ENCODE assay signal across 8 mouse cellular contexts in the genomic region with DNA sequence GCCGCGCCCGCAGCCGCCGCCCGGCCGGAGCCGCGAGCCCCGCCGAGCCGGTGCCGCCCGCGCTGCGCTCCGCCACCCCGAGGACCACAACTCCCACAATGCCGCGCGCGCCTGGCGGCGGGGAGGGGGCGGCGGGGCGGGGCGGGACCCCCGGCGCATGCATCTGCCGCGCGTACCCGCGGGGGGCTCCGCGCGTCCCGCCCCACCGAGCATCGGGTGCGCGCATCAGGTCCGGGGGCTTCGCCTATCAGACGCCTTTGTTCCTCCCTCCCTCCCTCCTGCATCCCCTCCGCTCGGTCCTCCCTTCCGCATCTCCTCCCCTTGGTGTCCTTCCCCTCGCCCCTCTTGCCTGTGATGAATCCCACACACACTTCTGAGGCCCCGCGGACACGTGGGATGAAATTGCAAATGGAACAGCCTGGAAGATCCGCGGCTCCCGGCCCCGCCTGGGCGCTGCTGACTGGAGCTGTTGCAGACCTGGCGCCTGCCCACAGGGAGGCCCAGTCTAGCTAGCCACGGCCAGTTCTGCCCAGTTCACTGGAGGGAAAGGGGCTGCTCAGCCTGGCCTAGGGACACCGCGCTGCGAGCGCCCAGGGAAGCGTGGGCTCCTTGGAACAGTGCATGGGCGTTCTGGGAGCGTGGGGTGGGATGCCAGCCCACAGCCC. TPM values are rescaled to one million over a fixed set of nuclear protein-coding genes. Genes with fewer than 3 reads are reported as not detected.
DNase-seq lines count a peak whose midpoint lies in the region; ATAC-seq and TF ChIP-seq lines count a peak whose summit lies in the region.

A gene (minus strand): TSS at position 88 of the 665 bp plus-strand sequence.

- H3K4me3 ChIP-seq in kidney, postnatal 0 days (replicated peaks; ENCODE audit: low read depth, low read length), result peak within 1 kb of the TSS; percentile 57
- H3K4me3 ChIP-seq in hindbrain, postnatal 0 days (ENCODE audit: low read length), result peak within 1 kb of the TSS; percentile 69
- peak within 1 kb of the TSS; percentile 58 for H3K4me3 ChIP-seq in limb, embryonic 11.5 days (ENCODE audit: low read depth, low read length)
- peak within 1 kb of the TSS; percentile 67 for H3K4me3 ChIP-seq in neural tube, embryonic 12.5 days

- H3K4me1 ChIP-seq in kidney, postnatal 0 days (replicated peaks; ENCODE audit: insufficient read depth, low read length), result no peaks in the 10 kb centered on the region; the same call in 1 of the 2 replicates
- H3K4me1 ChIP-seq in hindbrain, postnatal 0 days (ENCODE audit: insufficient read depth, low read length), result peaks cover 18% of the 10 kb centered on the region; the same call in 1 of the 2 replicates
- peaks cover 2% of the 10 kb centered on the region for H3K4me1 ChIP-seq in limb, embryonic 11.5 days (ENCODE audit: control insufficient read depth, insufficient read depth, low read length)
- peaks cover 19% of the 10 kb centered on the region for H3K4me1 ChIP-seq in neural tube, embryonic 12.5 days

- no peak within 1 kb of the TSS for H3K27ac ChIP-seq in kidney, postnatal 0 days
- H3K27ac ChIP-seq in hindbrain, postnatal 0 days, result peak within 1 kb of the TSS; percentile 71
- H3K27ac ChIP-seq in limb, embryonic 11.5 days (replicated peaks; ENCODE audit: low read depth, low read length), result peak within 1 kb of the TSS; percentile 25; the same call in 1 of the 2 replicates
- H3K27ac ChIP-seq in neural tube, embryonic 12.5 days, result peak within 1 kb of the TSS; percentile 46

- peak; percentile 29; the same call in 1 of the 2 replicates for TF ChIP-seq CTCF in kidney, postnatal 0 days (IDR thresholded peaks at IDR 0.05; ENCODE audit: low read depth)
- peak; percentile 50 for TF ChIP-seq CTCF in hindbrain, postnatal 0 days (IDR thresholded peaks at IDR 0.05; ENCODE audit: low read depth)

- peak; percentile 85 for ATAC-seq in kidney, postnatal 0 days (replicated peaks; ENCODE audit: low FRiP score, low read depth)
- ATAC-seq in hindbrain, postnatal 0 days, result peak; percentile 91
- ATAC-seq in limb, embryonic 11.5 days (ENCODE audit: insufficient number of reproducible peaks, low FRiP score, low TSS enrichment, low read depth), result peak; percentile 81
- peak; percentile 87 for ATAC-seq in neural tube, embryonic 12.5 days (ENCODE audit: low FRiP score, low read depth)

- H3K27me3 ChIP-seq in kidney, postnatal 0 days (ENCODE audit: insufficient read depth, low read length), result peaks cover 4% of the 10 kb centered on the region
- no peaks in the 10 kb centered on the region for H3K27me3 ChIP-seq in hindbrain, postnatal 0 days (ENCODE audit: insufficient read depth, low read length)
- H3K27me3 ChIP-seq in limb, embryonic 11.5 days (ENCODE audit: control insufficient read depth, insufficient read depth, low read length), result no peaks in the 10 kb centered on the region
- no peaks in the 10 kb centered on the region; the same call in 1 of the 2 replicates for H3K27me3 ChIP-seq in neural tube, embryonic 12.5 days (replicated peaks)

- 2% methylated on average over 43 of the region's 67 CpGs for WGBS in kidney, postnatal 0 days
- WGBS in hindbrain, postnatal 0 days, result under 1% methylated on average over 42 of the region's 67 CpGs
- WGBS in limb, embryonic 11.5 days, result 1% methylated on average over 38 of the region's 67 CpGs
- WGBS in neural tube, embryonic 12.5 days, result under 1% methylated on average over 55 of the region's 67 CpGs

- peak; percentile 82 for DNase-seq in kidney, postnatal 0 days (ENCODE audit: low spot score)
- DNase-seq in kidney, adult 11 months, result no peak
- DNase-seq in cerebellum, postnatal 14 days, result peak; percentile 85 to 87
- peak; percentile 73 to 85 for DNase-seq in frontal cortex, postnatal 14 days (ENCODE audit: low spot score in 2 of 2)
- DNase-seq in hindbrain, postnatal 0 days (ENCODE audit: low spot score), result peak; percentile 94
- peak; percentile 88 for DNase-seq in limb, embryonic 11.5 days (ENCODE audit: low spot score)
- DNase-seq in adipocyte (ENCODE audit: low spot score), result no peak

- peak within 1 kb of the TSS; percentile 57 for H3K9ac ChIP-seq in kidney, postnatal 0 days (ENCODE audit: low read depth, low read length)
- peak within 1 kb of the TSS; percentile 80 for H3K9ac ChIP-seq in hindbrain, postnatal 0 days (replicated peaks; ENCODE audit: low read length)
- peak within 1 kb of the TSS; percentile 66 for H3K9ac ChIP-seq in limb, embryonic 11.5 days (ENCODE audit: low read length)
- H3K9ac ChIP-seq in neural tube, embryonic 12.5 days, result peak within 1 kb of the TSS; percentile 72

- H3K4me2 ChIP-seq in kidney, postnatal 0 days (ENCODE audit: low read length), result peak within 1 kb of the TSS; percentile 85
- peak within 1 kb of the TSS; percentile 86 for H3K4me2 ChIP-seq in hindbrain, postnatal 0 days (ENCODE audit: low read depth, low read length)
- peak within 1 kb of the TSS; percentile 75 for H3K4me2 ChIP-seq in limb, embryonic 11.5 days (ENCODE audit: low read depth, severe bottlenecking)
- H3K4me2 ChIP-seq in neural tube, embryonic 12.5 days (replicated peaks), result peak within 1 kb of the TSS; percentile 91

- H3K9me3 ChIP-seq in kidney, postnatal 0 days (replicated peaks; ENCODE audit: low read length), result no peaks in the 10 kb centered on the region
- H3K9me3 ChIP-seq in hindbrain, postnatal 0 days (ENCODE audit: low read length), result no peaks in the 10 kb centered on the region
- no peaks in the 10 kb centered on the region for H3K9me3 ChIP-seq in limb, embryonic 11.5 days (ENCODE audit: control insufficient read depth, low read length)
- H3K9me3 ChIP-seq in neural tube, embryonic 12.5 days, result no peaks in the 10 kb centered on the region

- H3K36me3 ChIP-seq in kidney, postnatal 0 days (ENCODE audit: insufficient read depth, low read length), result no peaks in the 10 kb centered on the region
- H3K36me3 ChIP-seq in hindbrain, postnatal 0 days (ENCODE audit: insufficient read depth, low read length), result 0 out of 2 replicates have a peak, but pooled peaks cover 5% of the 10 kb centered on the region
- H3K36me3 ChIP-seq in limb, embryonic 11.5 days (ENCODE audit: control insufficient read depth, insufficient read depth, low read length), result no peaks in the 10 kb centered on the region
- peaks cover 18% of the 10 kb centered on the region for H3K36me3 ChIP-seq in neural tube, embryonic 12.5 days

RNA-seq across cellular contexts. Expression of the gene that starts here (rescaled TPM):
- polyA plus RNA-seq in kidney, postnatal 0 days (2015; fragmentation: Nextera tagmentation; extraction: Ambion mirVana), result 5.4 and 5.9 TPM in 2 replicates
- 143 and 164 TPM in 2 replicates for total RNA-seq in hindbrain, postnatal 0 days (2014; rRNA removed)
- polyA plus RNA-seq in hindbrain, postnatal 0 days (2015; fragmentation: Nextera tagmentation; extraction: Ambion mirVana), result 113 and 118 TPM in 2 replicates
- 26.1 and 27.1 TPM in 2 replicates for polyA plus RNA-seq in limb, embryonic 11.5 days (2014; fragmentation: Nextera tagmentation; extraction: Ambion mirVana)
- polyA plus RNA-seq in neural tube, embryonic 12.5 days (2016; fragmentation: Nextera tagmentation; extraction: Ambion mirVana), result 55.2 and 67.7 TPM in 2 replicates

Comparison
In these comparisons a context has a peak if more than half of its experiments do, and no peak if none do; other contexts are left out.
1. DNase-seq: peak in kidney, postnatal 0 days (single experiment), cerebellum, postnatal 14 days (2 of 2), frontal cortex, postnatal 14 days (2 of 2), hindbrain, postnatal 0 days (single experiment) and limb, embryonic 11.5 days (single experiment); none in kidney, adult 11 months (single experiment) and adipocyte (single experiment).
2. Peak in every context shown above with its lines, with median percentiles within 50 percentile points of each other: ATAC-seq, H3K4me2 ChIP-seq, H3K4me3 ChIP-seq and H3K9ac ChIP-seq.